Mouse (Mus musculus) activated CD4-positive, CD25-positive, alpha-beta regulatory T cell, adult 9 weeks (primary cell): ENCODE results near the gene Shoc2. TPM values are rescaled to one million over a fixed set of nuclear protein-coding genes. Genes with fewer than 3 reads are reported as not detected.

ENCODE experiments used
- polyA plus RNA-seq: library from polyadenylated mRNA; unstranded; fragments of 100-300 nt; shearing (Covaris generic); gene quantifications from one replicate; pipeline ENCODE4 v1.2.1, GENCODE M21; 2017

Shoc2 gene
- 69.7 TPM for polyA plus RNA-seq

DNA sequence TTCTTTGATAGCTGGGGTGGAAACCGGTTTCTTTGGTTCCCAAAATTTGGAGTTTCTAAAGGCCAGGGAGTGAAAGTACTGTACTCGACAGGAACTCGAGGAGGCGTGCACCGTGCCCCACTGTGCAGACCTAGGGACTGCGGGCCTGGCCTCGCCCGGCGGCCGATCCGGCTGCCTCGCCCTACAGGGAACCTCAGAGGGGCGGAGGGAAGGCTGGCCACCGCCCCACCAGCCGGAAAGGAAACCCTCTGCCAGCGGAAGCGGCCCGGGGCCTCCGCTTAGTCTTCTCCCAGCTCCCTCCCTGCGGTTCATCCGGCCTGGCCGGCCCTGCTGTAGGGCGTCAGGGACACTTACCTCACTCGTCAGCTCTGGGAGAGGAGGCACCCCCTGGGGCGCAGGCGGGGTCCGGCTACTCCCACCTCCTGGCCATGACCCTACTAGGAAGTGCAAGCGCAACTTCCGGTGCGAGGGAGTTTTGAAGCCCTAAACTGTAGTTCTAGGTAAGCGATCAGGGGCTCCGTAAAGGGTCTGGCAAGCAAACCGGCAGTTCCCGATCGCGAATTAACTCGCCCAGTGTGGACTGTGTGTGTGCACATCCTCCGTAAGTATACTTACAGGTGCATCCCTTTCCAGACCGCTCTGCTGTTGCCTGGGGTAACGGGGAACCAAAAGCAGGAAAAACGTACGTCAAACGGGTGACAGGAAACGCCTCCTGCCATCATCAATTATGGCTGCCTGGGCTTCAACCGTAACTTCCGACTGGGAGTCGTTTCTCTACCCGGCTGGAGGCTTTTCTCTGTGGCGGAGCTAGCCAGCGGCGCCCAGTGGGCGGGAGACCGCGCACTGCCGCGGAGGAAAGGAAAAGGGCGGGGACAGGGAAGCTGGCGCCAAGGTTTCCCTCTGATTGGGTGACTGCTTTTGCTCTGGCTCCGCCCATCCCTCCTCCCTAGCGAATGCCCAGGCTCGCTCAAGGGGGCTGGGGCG lies at the start of gene Shoc2, which contains the start of gene Bbip1:
TSS of gene Shoc2 (plus strand) at position 505 of the 984 bp plus-strand sequence.
TSS of gene Bbip1 (minus strand) at position 826 of the 984 bp plus-strand sequence.

DNA sequence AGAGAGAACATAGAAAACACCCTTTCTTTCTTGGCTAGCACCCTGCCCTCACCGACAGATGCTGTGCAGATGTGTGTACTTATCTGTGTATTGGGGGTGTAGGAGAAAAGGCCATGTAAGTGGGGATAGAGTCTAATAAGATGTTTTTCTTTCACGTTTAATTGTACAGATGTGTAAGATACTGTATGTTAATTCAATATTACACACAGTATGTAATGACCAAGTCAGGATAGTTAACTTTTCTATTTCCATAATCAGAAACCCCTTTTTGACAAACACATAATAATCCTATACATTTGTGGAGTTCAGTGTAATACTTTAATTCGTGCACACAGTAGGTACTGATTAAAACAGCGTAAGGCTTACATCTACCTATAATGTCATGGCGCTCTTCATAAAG lies 99.7 kb downstream of the Shoc2 start, which contains the start of gene Adra2a:
TSS of gene Adra2a (plus strand) at position 301 of the 400 bp plus-strand sequence.

Other genes starting within 250 kb of the Shoc2 start
- 151 TPM for gene Pdcd4, start 52.1 kb upstream of the Shoc2 start, polyA plus RNA-seq
- 106 TPM for gene Bbip1, start 321 bp downstream of the Shoc2 start, polyA plus RNA-seq
- gene Adra2a, start 99.8 kb downstream of the Shoc2 start, polyA plus RNA-seq, result not detected